ENCODE assay signal across 20 mouse cellular contexts in the genomic region with DNA sequence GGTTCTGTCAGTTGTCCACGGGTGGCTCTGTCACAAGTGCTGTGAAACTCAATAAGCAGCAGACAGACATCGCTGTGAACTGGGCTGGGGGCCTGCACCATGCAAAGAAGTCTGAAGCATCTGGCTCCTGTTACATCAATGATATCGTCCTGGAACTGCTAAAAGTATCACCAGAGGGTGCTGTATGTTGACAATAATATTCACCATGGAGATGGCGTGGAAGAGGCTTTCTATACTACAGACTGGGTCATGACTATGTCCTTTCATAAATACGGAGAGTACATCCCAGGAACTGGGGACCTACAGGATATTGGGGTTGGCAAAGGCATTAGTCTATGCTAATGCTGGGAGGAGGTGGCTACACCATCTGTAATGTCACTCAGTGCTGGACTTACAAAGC. TPM values are rescaled to one million over a fixed set of nuclear protein-coding genes. Genes with fewer than 3 reads are reported as not detected.
A peak's percentile ranks its signal among the peaks of the same experiment; 100 is the strongest.
DNase-seq lines count a peak whose midpoint lies in the region; ATAC-seq lines count a peak whose summit lies in the region.
"Had no signal": no experiment of that assay in that cellular context is flagged by ENCODE, and none has a peak within 500 bp of the region (broad histone marks: within the 10 kb centered on the region; RNA-seq: fewer than 3 reads in every experiment).

A gene (minus strand): TSS at position 101 of the 400 bp plus-strand sequence.

- no peaks in the 10 kb centered on the region for H3K36me3 ChIP-seq in embryonic facial prominence, embryonic 12.5 days
- no peaks in the 10 kb centered on the region for H3K36me3 ChIP-seq in embryonic facial prominence, embryonic 10.5 days (replicated peaks)
- H3K36me3 ChIP-seq: G1E had no signal

- no peak within 1 kb of the TSS for H3K4me2 ChIP-seq in embryonic facial prominence, embryonic 12.5 days (replicated peaks)

- DNase-seq in embryonic facial prominence, embryonic 10.5 days (ENCODE audit: low spot score), result no peak
- DNase-seq: adrenal gland, adult 2 months; adrenal gland, adult 8-10 months; adrenal gland, postnatal 10 days; adrenal gland, postnatal 14 days; adrenal gland, postnatal 25 days; adrenal gland, postnatal 36 days; B cell, adult 2 months; cerebellum, adult 11 months; cerebellum, adult 11-12 months; cerebellum, adult 18-20 months; cerebellum, adult 2 months had no signal

- H3K4me3 ChIP-seq in embryonic facial prominence, embryonic 12.5 days, result no peak within 1 kb of the TSS
- no peak within 1 kb of the TSS for H3K4me3 ChIP-seq in embryonic facial prominence, embryonic 10.5 days

- no peaks in the 10 kb centered on the region for H3K27me3 ChIP-seq in embryonic facial prominence, embryonic 12.5 days
- H3K27me3 ChIP-seq in embryonic facial prominence, embryonic 10.5 days (replicated peaks; ENCODE audit: low read depth, poor library complexity, severe bottlenecking), result no peaks in the 10 kb centered on the region
- H3K27me3 ChIP-seq: CH12.LX, Patski had no signal

- no peaks in the 10 kb centered on the region for H3K9me3 ChIP-seq in embryonic facial prominence, embryonic 12.5 days
- H3K9me3 ChIP-seq in embryonic facial prominence, embryonic 10.5 days, result no peaks in the 10 kb centered on the region

- no peak within 1 kb of the TSS for H3K27ac ChIP-seq in embryonic facial prominence, embryonic 12.5 days
- H3K27ac ChIP-seq in embryonic facial prominence, embryonic 10.5 days (replicated peaks), result no peak within 1 kb of the TSS

- peak; percentile 56; the same call in 1 of the 2 replicates for ATAC-seq in embryonic facial prominence, embryonic 12.5 days (ENCODE audit: insufficient number of reproducible peaks, insufficient read depth, low FRiP score, low TSS enrichment)
- ATAC-seq: activated CD4-positive, CD25-positive, alpha-beta regulatory T cell, adult 4 months; CD4-positive, CD25-positive, alpha-beta regulatory T cell, adult 4 months; Patski had no signal

- no peaks in the 10 kb centered on the region for H3K4me1 ChIP-seq in embryonic facial prominence, embryonic 12.5 days
- no peaks in the 10 kb centered on the region for H3K4me1 ChIP-seq in embryonic facial prominence, embryonic 10.5 days

- no peak within 1 kb of the TSS for H3K9ac ChIP-seq in embryonic facial prominence, embryonic 12.5 days

- WGBS in embryonic facial prominence, embryonic 12.5 days, result 81% methylated on average over 5 of the region's 5 CpGs
- WGBS in embryonic facial prominence, embryonic 10.5 days, result 85% methylated on average over 5 of the region's 5 CpGs

RNA-seq across cellular contexts. Expression of the gene that starts here (rescaled TPM):
- not detected in 2 replicates for polyA plus RNA-seq in embryonic facial prominence, embryonic 12.5 days (2016; fragmentation: Nextera tagmentation; extraction: Ambion mirVana)
- polyA plus RNA-seq in embryonic facial prominence, embryonic 10.5 days (2016; fragmentation: Nextera tagmentation; extraction: Ambion mirVana), result not detected in 2 replicates
- polyA plus RNA-seq: activated CD4-positive, CD25-positive, alpha-beta regulatory T cell, adult 4 months; adrenal gland, adult 2 months; brain, embryonic 14.5 days; C2C12; CD4-positive, CD25-positive, alpha-beta regulatory T cell, adult 4 months; cerebellum, adult 2 months; G1E; Patski had no signal

Comparison
In these comparisons a context has a peak if more than half of its experiments do, and no peak if none do; other contexts are left out.
1. Peak in ATAC-seq in embryonic facial prominence, embryonic 12.5 days; RNA of the gene not detected or under 1 TPM.